Mouse (Mus musculus) midbrain, embryonic 13.5 days (tissue): ENCODE measurements around the gene Fam160a2. TPM values are rescaled to one million over a fixed set of nuclear protein-coding genes. Genes with fewer than 3 reads are reported as not detected.

ENCODE experiments used
- ATAC-seq: fragments of 200-750 bp; cut with Nextera tagmentation; 2 replicates; pipeline ENCODE4 v1.8.0; 2017; ENCODE audit warnings: mild to moderate bottlenecking, moderate TSS enrichment, moderate library complexity
- H3K27ac ChIP-seq: fragments of 300-500 bp; sonication (generic); 2 replicates; pipeline ENCODE4 v1.5.1; 2015; ENCODE audit warnings: inconsistent platforms, mild to moderate bottlenecking, moderate library complexity
- H3K27me3 ChIP-seq: fragments of 300-500 bp; sonication (generic); 2 replicates; pipeline ENCODE4 v1.6.1; 2015; ENCODE audit warnings: mild to moderate bottlenecking, inconsistent platforms
- H3K36me3 ChIP-seq: fragments of 300-500 bp; sonication (generic); 2 replicates; pipeline ENCODE4 v1.6.1; 2015; ENCODE audit warnings: mild to moderate bottlenecking, inconsistent platforms
- H3K4me1 ChIP-seq: fragments of 300-500 bp; sonication (generic); replicated peaks from 2 replicates; pipeline ENCODE4 v1.6.1; 2015; ENCODE audit warnings: inconsistent platforms
- H3K4me2 ChIP-seq: fragments of 300-500 bp; sonication (generic); replicated peaks from 2 replicates; pipeline ENCODE4 v1.6.1; 2015; ENCODE audit warnings: moderate library complexity, mild to moderate bottlenecking, inconsistent platforms
- H3K4me3 ChIP-seq: fragments of 300-500 bp; sonication (generic); replicated peaks from 2 replicates; pipeline ENCODE4 v1.5.1; 2015; ENCODE audit warnings: mild to moderate bottlenecking, inconsistent platforms
- H3K9ac ChIP-seq: fragments of 300-500 bp; sonication (generic); replicated peaks from 2 replicates; pipeline ENCODE4 v1.6.1; 2015; ENCODE audit warnings: mild to moderate bottlenecking, inconsistent platforms
- H3K9me3 ChIP-seq: fragments of 300-500 bp; sonication (generic); 2 replicates; pipeline ENCODE4 v1.6.1; 2016; ENCODE audit warnings: mild to moderate bottlenecking, inconsistent platforms
- WGBS: fragments of 180-500 bp; shearing (Covaris S2); methylation state at CpG from one replicate; pipeline ENCODE4 v1.1.7; 2015; 5-methylcytosine and 5-hydroxymethylcytosine counted together
- polyA plus RNA-seq: library from polyadenylated mRNA; unstranded; fragments of >200 nt; fragmentation: Nextera tagmentation; extraction: Ambion mirVana; gene quantifications from 2 replicates; pipeline ENCODE4 v1.2.1, GENCODE M21; 2015

Fam160a2 gene
- polyA plus RNA-seq, 1 experiment from 2014 or later: 46.3 TPM

GRCm38 (mm10) chr7:105325302-105325701 is 74.6 kb downstream of the Fam160a2 start:
- no peaks in the 10 kb centered on the region for H3K9me3 ChIP-seq
- H3K36me3 ChIP-seq: no peaks in the 10 kb centered on the region
- no peak overlapping the region for H3K9ac ChIP-seq
- no peak overlapping the region for H3K4me2 ChIP-seq
- no peak for ATAC-seq
- H3K27ac ChIP-seq: no peak overlapping the region
- no peaks in the 10 kb centered on the region for H3K4me1 ChIP-seq
- no peak overlapping the region for H3K4me3 ChIP-seq
- 78% methylated on average over 2 of the region's 2 CpGs for WGBS
- no peaks in the 10 kb centered on the region for H3K27me3 ChIP-seq

Other genes starting within 250 kb of the Fam160a2 start
- not detected in 2 replicates for gene Olfr684, start 236.4 kb downstream of the Fam160a2 start, polyA plus RNA-seq
- not detected in 2 replicates for gene Olfr685, start 214.0 kb downstream of the Fam160a2 start, polyA plus RNA-seq
- gene Olfr686, start 192.6 kb downstream of the Fam160a2 start, polyA plus RNA-seq: not detected in 2 replicates
- gene Olfr688, start 112.0 kb downstream of the Fam160a2 start, polyA plus RNA-seq: not detected in 2 replicates
- gene Olfr689, start 88.9 kb downstream of the Fam160a2 start, polyA plus RNA-seq: not detected in 2 replicates
- gene Olfr690, start 66.0 kb downstream of the Fam160a2 start, polyA plus RNA-seq: not detected in 2 replicates
- 0.13 and 0.21 TPM in 2 replicates for gene Olfr691, start 57.8 kb downstream of the Fam160a2 start, polyA plus RNA-seq
- gene Olfr692, start 31.8 kb downstream of the Fam160a2 start, polyA plus RNA-seq: not detected in 2 replicates
- not detected in 2 replicates for gene Gm5901, start 25.0 kb downstream of the Fam160a2 start, polyA plus RNA-seq
- gene Cnga4, start 4.5 kb upstream of the Fam160a2 start, polyA plus RNA-seq: not detected in 2 replicates
- 0.62 and 0.87 TPM in 2 replicates for gene Cckbr, start 25.7 kb upstream of the Fam160a2 start, polyA plus RNA-seq
- gene Cavin3, start 82.2 kb upstream of the Fam160a2 start, polyA plus RNA-seq: 18.3 and 22.1 TPM in 2 replicates
- gene Smpd1, start 154.3 kb upstream of the Fam160a2 start, polyA plus RNA-seq: 66.3 and 68.9 TPM in 2 replicates
- gene Apbb1, start 181.6 kb upstream of the Fam160a2 start, polyA plus RNA-seq: 234 and 240 TPM in 2 replicates
- gene Hpx, start 200.1 kb upstream of the Fam160a2 start, polyA plus RNA-seq: 0.44 TPM in 1 of 2 replicates, not detected in the other
- gene Trim3, start 233.5 kb upstream of the Fam160a2 start, polyA plus RNA-seq: 65.4 and 74.5 TPM in 2 replicates
- gene Timm10b, start 240.0 kb upstream of the Fam160a2 start, polyA plus RNA-seq: 146 and 151 TPM in 2 replicates
- gene Arfip2, start 240.4 kb upstream of the Fam160a2 start, polyA plus RNA-seq: 75.6 and 79.9 TPM in 2 replicates
- 14.7 and 15.1 TPM in 2 replicates for gene Gm45799, start 240.5 kb upstream of the Fam160a2 start, polyA plus RNA-seq